Mouse (Mus musculus): ENCODE results near the gene Olfr331.
"Not testable (repeated sequence)": the region's sequence is repeated elsewhere in the genome, so short reads cannot be mapped to it uniquely, and the experiment has no call there.

The Olfr331 gene

GRCm38 (mm10) chr11:58502472-58502871, at the start of gene Olfr331:
TSS of gene Olfr331 (minus strand) at chr11:58502572.
- not testable (repeated sequence) for DNase-seq (ENCODE audit: low read depth, low spot score)

GRCm38 (mm10) chr11:58546322-58546721, 44.0 kb upstream of the Olfr331 start, which contains the start of gene Olfr329-ps:
TSS of gene Olfr329-ps (minus strand) at chr11:58546422.
- peak; percentile 0 for DNase-seq (ENCODE audit: low read depth, low spot score)

DNA sequence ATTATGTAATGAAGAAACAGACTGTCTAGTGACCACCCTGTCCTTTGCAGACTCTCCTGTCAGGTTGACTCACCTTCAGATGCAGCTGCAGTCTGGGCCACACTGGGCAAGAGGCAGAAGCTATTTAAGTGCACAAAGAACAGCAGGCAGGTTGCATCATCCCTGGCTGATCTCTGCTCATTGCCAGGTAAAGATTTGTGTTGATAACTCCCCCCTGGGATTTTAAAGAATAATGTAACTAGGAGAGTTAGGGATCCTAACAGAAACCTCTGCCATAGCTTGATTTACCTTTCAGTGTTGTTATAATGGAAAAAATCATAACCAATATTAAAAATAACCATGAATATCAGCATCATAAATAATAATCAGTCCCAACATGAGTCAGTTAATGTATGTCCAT, 32.4 kb upstream of the Olfr331 start, which contains the start of gene Olfr330:
TSS of gene Olfr330 (minus strand) at position 101 of the 400 bp plus-strand sequence.
- DNase-seq (ENCODE audit: low read depth, low spot score), result not testable (repeated sequence)

GRCm38 (mm10) chr11:58519756-58520155, 17.4 kb upstream of the Olfr331 start:
- not testable (repeated sequence) for DNase-seq (ENCODE audit: low read depth, low spot score)

- DNase-seq (ENCODE audit: low read depth, low spot score), result not testable (repeated sequence)
Observed at GRCm38 (mm10) chr11:58518916-58519315, 16.5 kb upstream of the Olfr331 start.

DNA sequence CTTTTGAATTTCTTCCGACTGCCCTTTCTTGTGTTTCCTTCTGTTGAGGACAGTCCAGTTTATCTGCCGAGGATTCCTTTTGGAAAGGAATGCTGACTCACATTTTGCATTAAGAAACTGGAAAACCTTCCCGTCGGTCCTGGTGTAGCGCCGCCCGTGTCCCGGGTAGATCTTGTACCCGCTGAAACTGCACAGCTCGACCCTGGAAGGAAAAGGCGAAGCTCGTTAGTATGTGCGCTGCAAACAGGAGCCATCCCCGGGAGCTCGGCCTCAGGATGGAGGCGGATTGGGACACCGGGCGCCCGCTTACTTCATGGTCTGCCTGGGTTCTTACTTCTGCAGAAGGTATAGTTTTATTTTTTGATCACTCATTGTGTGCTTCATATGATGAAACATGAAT, 6.7 kb upstream of the Olfr331 start:
- DNase-seq (ENCODE audit: low read depth, low spot score), result not testable (repeated sequence)

DNA sequence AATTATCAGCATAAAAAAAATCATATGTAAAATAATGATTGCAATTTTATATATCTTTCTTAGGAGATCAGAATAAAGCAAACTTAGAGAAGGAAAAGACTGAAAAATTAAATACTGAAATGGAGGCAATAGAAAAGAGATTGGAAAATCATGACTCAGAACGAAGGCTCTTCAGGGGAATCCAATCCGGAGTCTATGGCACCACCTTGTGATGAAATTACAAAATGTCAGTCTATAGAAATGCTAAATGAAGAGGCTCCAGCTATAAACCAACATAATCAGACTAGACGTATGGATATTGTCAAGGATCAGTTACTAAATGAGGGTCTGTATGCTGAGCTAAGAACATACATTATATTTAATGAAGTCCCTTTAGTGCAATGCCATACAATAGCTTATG, 3.1 kb downstream of the Olfr331 start:
- DNase-seq (ENCODE audit: low read depth, low spot score), result no peak

DNA sequence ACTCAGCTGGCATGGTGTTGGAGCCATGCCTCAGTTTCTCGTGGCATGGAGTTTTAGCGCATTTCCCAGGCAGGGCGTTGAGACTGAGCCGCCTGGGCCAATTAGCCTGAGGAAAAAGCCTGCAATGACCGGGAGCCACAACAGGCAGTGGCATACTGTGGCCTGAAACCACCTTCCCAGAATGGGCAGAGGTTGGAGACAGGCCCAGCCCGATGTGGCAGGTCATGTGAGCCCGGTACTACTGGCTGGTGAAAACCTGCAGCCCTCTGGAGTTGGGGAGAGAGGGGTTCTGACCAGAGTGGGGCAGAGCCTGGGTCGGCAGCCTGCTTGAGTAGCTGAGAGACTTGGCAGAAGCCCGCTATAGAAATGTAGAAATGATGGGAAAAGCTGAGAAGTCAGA, 3.6 kb downstream of the Olfr331 start:
- no peak for DNase-seq (ENCODE audit: low read depth, low spot score)

- DNase-seq (ENCODE audit: low read depth, low spot score), result no peak
Observed at GRCm38 (mm10) chr11:58492455-58492854, 9.9 kb downstream of the Olfr331 start, which contains the start of gene Olfr332. TSS of gene Olfr332 (minus strand) at chr11:58492555.

DNA sequence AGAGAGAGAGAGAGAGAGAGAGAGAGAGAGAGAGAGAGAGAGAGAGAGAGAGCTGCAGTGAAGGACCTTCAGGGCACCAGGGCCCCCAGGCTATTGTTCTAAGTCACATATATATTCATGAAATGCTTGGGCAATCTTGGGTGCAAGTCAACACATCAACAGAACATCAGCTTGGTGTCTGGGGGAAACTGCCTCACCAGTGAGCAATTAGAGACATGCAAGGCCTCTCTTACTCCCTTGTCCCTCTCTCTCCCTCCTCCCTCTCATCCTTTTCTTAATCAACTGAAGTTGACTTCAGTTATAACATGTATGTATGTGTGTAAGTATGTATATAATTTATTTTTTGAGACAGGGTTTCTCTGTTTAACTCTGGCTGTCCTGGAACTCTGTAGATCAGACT, 40.2 kb downstream of the Olfr331 start, which contains the start of gene Olfr30:
TSS of gene Olfr30 (minus strand) at position 101 of the 400 bp plus-strand sequence.
- DNase-seq (ENCODE audit: low read depth, low spot score), result no peak

GRCm38 (mm10) chr11:58453592-58453991, 48.8 kb downstream of the Olfr331 start:
- no peak for DNase-seq (ENCODE audit: low read depth, low spot score)

DNA sequence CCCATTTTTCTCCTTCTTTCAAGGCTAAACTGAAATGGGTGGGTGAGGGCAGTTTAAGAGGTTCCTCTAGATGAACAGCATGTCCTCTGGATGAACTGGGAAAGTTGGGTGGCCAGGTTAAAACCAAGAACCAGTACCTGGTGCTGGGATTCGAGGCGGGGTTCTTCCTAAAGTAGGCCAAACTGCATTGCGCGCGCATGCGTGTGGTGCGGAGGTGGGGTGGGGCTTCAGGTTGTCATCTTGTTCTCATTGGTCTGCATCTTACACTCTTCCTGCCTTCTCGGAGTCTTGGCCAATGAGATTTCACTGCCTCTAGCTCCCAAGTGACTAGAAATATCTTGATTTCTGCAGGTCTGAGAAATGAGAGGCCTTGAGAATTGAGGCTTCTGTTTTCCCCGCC, 49.6 kb downstream of the Olfr331 start, which contains the start of gene Lypd9:
TSS of gene Lypd9 (minus strand) at position 165 of the 400 bp plus-strand sequence.
- no peak for DNase-seq (ENCODE audit: low read depth, low spot score)
